Mouse (Mus musculus) adrenal gland, postnatal 14 days (tissue): ENCODE data around the gene Gapvd1. TPM values are rescaled to one million over a fixed set of nuclear protein-coding genes. Genes with fewer than 3 reads are reported as not detected.
"Not testable (repeated sequence)": the region's sequence is repeated elsewhere in the genome, so short reads cannot be mapped to it uniquely, and the experiment has no call there.

Source experiments
- DNase-seq: peaks from one replicate; pipeline ENCODE4 v3.0.0; 2021; ENCODE audit warnings: mixed read lengths
- total RNA-seq: library from RNA; stranded (reverse); gene quantifications from 2 replicates; pipeline ENCODE4 v1.2.3, GENCODE M21; 2021

Gapvd1 gene
- total RNA-seq, 1 experiment from 2014 or later, result 58.2 TPM

DNA sequence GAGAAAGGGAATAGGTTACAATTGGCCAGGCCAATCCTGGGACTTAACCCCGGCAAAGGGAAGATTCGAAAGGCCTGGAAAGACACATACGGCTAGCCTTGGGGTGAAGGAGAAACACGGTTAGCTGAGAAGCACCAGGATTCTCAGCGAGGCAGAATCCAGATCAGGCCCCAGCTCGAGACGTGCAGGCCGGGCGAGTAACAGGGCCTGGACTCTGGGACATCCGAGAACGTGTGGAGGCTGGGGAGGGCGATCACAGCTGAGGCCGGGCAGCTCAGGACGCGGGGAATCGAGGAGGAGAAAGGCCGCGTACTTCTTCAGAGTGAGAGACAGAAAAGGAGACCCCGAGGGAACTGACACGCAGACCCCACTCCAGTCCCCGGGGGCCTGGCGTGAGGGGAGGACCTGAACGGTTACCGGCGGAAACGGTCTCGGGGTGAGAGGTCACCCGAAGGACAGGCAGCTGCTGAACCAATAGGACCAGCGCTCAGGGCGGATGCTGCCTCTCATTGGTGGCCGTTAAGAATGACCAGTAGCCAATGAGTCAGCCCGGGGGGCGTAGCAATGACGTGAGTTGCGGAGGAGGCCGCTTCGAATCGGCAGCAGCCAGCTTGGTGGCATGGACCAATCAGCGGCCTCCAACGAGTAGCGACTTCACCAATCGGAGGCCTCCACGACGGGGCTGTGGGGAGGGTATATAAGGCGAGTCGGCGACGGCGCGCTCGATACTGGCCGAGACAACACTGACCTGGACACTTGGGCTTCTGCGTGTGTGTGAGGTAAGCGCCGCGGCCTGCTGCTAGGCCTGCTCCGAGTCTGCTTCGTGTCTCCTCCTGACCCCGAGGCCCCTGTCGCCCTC, 16.6 kb upstream of the Gapvd1 start, which contains the start of gene Hspa5:
Hspa5 (plus strand) TSS at position 603 of the 859 bp plus-strand sequence.
- peak; percentile 100 for DNase-seq

DNA sequence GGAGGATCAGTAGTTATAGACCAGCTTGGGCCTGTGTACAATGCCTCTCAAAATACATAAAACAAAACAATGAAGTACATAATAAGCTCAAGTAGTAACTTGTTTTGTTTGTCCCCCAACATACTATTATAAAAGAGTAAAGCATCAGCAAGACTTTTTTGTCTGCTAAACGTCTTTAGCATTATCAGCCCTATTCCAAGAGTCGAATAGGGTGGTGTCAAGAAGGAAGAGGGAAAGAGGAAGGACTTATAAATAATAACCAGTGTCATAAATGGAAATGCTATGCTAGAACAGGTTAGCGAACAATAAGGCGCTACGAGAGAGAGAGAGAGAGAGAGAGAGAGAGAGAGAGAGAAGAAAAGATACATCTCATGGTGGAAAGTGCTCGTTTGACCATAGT, 15.9 kb upstream of the Gapvd1 start:
- DNase-seq, result no peak

DNA sequence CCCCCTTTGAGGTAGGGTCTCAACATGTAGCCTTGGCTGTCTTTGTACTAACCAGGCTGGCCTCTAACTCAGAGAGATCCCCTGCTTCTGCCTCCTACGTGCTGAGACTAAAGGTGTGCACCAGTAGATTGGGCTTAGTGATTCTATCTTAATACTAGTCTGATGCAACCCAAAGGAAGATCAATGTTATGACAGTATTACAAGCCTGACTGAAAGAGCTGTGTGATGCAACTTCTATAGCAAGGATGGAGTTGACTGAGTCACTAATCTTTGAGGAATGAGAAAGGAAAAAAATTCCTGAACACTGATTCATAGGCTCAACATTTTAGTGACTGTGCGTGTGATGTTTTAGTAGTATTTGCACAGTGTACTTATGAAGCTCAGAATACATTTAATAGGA, 15.0 kb upstream of the Gapvd1 start:
- DNase-seq, result no peak

DNA sequence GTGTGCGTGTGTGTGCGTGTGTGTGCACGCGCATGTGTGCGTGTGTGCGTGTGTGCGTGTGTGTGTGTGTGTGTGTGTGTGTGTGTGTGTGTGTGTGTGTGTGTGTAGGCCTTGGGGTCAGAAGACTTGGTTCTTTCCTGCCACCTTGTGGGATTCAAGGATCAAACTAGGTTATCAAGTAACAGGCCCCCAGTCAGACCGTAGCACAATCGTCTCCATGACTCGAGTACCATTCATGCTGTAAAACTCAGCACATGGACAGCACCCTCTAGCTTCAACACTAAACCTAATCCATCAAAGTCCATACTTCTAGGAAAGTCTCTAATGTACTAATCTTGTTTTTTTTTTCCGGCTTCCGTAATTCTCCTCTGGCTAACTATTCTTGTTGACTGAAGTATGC, 9.8 kb upstream of the Gapvd1 start:
- no peak for DNase-seq

DNA sequence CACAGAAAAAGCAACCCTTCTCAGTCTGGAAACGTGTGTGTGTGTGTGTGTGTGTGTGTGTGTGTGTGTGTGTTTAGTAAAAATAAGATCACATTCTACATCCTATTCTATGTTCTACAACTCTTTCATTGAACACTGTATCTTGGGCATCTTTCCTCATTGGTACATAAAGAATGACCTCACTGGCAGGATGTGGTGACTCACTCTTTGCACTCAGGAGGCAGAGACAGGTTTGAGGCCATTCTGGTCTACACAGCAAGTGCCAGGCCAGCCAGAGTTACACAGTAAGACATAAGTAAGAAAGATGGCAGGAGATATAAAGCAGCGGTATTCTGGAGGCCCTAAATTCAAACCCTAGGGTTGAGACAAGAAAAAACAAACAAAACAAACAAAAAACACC, 7.8 kb upstream of the Gapvd1 start:
- no peak for DNase-seq

DNA sequence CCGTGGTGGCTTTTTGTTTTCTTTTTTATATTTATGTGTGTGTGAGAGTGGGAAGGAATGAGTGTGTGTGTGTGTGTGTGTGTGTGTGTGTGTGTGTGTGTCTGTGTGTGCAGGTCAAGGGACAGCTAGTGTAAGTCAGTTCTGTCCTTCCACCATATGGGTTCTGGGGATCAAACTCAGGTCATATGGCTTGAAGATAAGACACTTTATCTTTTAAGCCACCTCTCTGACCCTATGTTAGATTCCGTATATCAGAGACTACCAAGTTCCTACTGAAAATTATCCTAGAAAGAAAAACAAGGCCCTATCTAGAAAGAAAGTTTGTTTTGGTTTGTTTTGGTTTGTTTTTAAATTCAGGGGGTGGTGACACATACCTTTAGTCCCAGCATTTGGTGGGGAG, 7.1 kb upstream of the Gapvd1 start:
- DNase-seq, result no peak

DNA sequence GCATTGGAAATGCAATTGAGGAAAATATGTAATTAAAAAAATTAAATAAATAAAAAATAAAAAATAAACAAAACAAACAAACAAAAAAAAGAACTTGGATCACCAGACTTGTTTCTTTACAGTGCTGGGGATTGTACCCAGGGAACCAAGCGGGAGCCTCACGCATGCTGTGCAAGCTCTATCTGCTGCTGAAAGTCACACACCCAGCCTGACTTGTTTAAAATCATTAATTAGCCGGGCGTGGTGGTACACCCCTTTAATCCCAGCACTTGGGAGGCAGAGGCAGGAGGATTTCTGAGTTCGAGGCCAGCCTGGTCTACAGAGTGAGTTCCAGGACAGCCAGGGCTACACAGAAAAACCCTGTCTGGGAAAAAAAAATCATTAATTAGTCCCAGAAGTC, 6.2 kb upstream of the Gapvd1 start:
- not testable (repeated sequence) for DNase-seq

DNA sequence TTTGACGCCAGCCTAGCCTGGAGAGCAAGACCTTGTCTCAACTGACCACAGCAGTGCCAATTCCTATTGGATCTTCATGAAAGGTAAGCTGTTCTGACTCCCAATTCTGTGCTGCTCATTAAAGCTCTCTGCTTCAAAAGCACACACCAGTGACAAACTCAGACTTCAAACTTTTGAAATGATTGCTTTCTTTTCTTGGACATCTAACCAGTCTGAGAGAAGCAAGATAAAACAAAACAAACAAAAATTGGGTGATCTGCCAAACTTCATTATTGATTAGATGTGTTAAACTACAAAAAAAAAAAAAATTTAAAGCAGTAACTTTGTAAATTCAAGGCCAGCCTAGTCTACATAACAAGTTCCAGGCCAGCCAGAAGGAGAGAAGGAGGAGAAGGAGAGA, 2.3 kb upstream of the Gapvd1 start:
- no peak for DNase-seq

DNA sequence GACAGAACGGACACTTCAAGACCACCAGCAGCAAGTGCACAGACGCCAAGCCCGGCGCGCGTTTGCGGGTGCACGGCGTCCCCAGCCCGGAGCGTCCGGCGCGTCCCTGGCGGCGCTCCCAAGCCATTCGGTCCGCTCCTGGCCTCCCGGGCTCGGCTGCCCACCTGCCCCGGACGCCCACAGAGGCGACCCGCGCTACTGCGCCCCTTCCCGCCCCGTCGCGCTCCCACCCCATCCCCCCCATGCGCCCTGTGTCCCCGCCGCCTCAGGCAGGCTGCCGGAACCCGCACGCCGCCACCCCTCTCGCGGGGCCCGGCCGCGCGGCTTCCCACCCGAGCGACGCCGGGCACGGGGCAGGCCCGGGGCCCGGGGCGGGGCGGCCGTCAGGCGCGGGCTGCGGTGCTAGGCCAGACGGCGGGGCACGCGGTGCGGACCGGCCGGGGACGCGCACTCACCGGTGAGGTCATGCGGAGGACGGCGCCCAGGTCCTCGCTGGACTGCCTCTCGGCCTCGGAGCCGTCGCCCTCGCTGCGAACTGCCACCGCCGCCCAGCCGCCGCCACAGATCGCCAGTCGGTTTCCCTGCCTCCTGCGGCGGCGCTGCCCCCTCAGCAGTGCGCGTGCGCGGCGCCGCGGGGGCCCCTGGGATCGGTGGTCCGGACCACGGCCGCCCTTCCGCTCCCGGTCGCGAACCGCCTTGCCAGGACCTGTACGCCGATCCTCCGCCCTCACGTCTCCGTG, 1.1 kb downstream of the Gapvd1 start:
- peak; percentile 96 for DNase-seq

DNA sequence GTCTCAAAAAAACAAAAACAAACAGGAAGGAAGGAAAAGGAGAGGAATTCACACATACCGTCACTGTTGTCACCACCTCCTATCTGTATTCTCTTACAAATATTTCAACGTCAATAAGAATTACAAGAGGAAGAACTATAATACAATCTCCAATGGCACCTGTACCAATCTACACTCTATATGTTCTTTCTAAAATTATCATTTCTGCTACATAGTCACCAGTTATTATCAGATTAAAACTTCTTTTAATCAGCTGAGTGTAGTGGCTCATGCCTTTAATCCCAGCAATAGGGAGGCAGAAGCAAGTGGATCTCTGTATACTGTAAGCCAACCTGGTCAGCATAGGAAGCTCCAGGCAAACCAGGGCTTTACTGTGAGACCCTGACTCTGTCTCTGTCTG, 4.8 kb downstream of the Gapvd1 start:
- no peak for DNase-seq

DNA sequence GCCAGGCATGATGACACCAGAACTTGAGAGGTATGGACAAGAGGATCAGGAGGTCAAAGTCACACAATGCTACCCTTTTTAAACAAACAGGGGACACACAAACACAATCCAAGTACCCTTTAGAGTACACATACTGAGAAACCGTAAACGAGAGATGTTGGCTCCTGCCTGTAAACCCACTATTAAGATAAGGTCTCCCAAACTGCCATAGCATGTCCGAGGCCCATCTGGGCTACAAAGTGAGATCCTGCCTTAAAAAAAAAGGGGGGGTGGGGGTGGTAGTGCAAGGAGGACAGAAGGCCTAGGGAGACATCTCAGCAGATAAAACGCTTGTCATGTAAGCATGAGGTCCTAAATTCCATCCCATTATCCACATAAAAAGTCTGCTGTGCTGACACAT, 6.6 kb downstream of the Gapvd1 start:
- DNase-seq, result no peak

DNA sequence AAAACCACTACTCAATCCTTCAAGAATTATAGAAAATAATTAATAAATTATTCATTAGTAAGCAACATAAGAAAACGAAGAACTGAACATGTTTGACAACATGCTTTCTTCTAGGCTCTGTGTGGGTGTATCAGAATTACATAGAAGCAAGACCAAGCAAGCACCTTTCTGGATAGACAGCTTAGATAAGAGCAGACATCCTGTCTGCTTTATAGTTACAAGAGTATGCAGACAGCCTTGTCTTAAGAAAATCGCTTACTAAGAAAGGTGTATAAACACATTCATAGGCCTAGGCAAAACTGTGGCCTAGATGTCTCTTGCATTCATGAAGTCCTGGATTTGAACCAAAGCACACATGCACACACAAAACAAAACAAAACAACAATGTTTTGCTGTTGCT, 9.4 kb downstream of the Gapvd1 start:
- DNase-seq, result no peak

DNA sequence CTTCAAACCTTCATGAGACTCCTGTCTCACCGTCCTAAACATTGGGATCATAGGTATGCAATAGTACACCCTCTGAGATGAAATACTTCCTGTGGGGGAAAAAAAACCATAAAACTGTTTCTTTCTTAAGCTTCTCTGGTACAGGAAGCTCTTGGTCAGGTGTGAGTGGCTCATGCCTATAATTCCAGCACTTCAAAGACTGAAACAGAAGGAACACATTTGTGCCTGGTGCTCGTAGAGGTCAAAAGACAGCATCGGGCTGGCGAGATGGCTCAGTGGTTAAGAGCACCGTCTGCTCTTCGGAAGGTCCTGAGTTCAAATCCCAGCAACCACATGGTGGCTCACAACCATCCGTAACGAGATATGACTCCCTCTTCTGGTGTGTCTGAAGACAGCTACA, 10.6 kb downstream of the Gapvd1 start:
- DNase-seq, result no peak

DNA sequence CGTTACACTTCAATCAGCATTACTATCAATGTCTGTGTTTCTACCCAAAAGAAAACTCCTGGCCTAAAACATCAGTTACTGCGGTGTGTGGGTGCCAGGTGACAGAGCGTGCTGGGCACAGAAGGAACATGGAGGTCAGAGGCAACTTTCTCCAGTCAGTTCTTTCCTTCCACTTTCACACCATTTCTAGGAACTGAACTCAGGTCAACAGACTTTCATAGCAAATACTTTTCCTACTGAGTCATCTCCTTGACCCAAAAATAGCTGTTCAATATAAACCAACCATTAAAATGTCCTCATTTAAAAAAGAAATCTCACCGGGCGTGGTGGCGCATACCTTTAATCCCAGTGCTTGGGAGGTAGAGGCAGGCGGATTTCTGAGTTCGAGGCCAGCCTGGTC, 12.4 kb downstream of the Gapvd1 start:
- no peak for DNase-seq

DNA sequence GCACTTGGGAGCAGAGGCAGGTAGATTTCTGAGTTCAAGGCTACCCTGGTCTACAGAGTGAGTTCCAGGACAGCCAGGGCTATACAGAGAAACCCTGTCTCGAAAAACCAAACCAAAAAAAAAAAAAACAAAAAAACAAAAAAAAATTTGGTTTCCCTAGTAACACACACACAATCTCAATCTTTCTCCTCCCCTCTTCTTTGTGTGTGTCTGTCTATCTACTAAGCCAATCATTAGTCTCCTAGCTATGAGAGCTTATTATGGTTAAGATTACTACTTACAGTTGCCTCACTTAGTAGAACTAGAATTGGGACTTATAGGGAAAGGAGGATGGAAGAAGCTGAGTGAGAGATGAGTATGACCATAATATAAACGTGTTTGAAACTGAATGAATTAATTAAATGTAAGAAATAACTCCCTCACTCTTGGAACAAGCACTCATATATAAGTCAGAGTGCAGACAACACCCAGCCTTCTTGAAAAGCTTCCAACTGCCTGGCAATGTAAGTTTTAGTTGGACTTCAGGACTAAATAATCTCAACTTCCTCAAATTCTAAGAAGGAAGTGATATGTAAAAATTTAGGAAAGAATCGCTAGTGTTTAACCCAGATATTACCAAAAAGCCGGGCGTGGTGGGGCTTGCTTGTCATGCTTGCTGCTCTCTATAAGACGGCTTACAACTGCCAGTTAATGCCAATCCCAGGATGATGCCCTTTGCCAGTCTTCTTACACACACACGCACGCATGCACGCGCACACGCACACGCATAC, 13.5 kb downstream of the Gapvd1 start:
- no peak for DNase-seq

DNA sequence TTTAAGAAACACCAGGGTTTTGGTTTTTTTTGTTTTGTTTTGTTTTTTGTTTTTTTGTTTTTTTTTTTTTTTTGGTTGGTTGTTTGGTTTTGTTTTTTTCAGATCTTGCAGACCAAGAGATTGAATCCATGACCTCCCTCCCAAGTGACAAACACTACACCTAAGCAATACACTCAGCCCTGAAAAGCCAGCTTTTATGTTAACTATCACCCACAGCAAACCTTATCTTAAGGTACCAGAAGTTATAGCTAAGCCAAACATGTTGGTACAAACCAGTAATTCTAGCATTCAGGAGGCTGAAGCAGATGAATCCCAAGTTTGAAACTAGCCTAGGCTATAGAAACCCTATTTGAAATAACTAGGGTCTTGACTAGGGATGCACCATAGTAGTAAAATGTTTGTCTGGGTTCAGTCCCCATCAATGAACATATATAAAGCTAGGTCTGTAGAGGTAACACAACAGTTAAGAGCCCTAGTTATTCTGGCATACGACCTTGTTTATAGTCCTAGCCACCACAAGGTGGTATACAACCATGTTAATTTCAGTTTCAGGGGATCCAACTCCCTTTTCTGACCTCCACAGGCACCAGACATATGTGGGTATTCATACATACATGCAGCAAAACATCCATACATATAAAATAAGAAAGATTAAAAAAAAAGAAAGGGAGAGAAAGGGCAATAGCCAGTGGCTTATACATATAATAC, 15.2 kb downstream of the Gapvd1 start:
- DNase-seq, result no peak

DNA sequence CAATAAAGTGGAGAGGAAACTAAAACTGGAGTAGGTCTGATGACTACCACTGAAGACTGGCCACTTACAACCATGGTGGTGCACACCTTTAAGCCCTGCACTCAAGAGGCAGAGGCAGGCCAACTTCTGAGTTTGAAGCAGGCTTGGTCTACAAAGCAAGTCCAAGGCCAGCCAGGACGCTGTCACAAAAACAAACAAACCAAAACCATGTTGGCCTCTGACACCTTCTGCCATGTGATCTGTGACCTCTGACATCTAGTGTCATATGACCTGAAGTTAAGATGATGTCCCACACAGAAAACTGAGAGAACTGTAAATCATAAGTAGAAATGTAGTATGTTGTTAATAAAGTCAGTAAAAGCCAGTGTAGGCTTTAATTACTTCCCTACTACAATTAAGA, 17.1 kb downstream of the Gapvd1 start:
- DNase-seq, result no peak

DNA sequence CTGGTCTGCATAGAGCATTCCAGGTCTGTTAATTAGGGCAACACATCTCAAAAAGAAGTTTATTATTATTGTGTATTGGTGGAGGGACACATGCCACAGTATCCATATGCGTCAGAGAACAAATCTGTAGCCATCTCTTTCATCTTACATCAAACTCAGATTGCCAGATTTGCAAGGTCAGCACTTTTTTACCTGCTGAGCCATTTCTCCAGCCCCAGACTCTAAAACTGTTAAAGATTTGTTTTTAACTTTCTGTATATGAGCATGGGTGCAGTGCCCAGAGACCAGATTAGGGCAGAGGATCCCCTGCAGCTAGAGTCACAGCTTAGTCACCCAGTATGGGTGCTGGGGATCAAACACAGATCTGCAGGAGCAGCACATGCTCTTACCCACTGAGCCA, 18.4 kb downstream of the Gapvd1 start:
- DNase-seq, result no peak

DNA sequence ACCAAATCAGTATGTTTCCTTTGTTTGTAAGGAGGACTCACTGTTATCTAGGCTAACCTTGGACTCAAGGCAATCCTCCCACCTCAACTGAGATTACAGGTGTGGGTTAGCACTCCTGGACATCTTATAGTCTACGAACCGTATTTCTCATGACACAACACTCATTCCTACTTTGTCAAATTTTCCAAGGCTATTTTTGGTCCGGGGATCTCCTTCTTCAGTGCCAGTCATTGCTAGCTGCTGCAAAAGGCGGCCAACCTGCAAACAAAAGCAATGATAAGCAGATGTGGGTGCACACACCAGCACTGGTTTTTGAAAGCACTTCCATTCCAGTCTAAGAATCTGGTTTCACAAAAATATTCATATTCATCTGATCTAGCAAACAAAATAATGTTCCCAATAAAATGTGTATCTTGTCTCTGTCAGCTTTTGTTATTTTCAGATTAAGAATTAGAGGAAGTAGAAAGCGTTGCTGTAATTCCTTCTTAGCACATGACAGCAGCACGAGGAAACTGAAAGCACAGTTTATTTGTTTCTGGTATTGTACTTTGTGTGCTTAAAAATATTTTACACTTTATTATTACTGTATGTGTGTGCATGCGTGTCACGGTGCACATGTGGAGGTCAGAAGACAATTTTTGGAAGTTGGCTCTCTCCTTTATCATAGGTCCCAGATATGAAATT, 27.8 kb downstream of the Gapvd1 start:
- DNase-seq, result no peak

DNA sequence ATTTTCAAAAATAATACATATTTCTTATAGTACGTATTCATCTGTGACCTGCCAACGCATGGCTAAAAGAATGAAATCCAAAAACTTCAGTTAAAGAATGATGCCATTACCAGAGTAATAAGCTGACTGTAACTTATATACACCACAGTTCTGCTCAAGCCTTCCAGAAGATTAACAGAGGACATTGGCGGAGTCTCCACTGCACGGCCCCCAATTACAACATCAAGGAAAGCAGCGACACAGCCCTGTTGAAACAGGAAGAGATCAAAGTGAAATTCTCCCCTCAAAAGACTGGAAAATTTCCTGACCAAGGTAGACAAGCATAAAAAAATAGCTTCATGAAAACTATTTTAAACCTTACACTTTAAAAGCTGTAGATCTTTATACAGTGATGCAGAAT, 29.8 kb downstream of the Gapvd1 start:
- DNase-seq, result no peak

DNA sequence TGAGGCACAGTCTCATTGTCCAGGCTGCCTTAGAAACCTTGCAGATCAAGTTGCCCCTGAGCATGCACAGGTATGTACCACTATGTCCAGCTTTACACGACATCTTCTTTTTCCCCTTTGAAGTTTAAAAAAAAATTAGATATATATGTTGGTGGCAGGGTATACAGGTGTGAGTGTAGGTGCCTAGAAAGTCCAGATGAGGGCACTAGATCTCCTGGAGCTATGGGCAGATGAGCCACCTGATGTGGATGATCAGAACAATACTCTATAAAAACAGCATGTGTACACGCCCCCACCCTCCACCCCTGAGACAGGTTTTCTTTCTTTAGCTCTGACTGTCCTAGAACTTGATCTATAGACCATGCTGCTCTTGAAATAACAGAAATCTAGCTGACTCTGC, 36.8 kb downstream of the Gapvd1 start:
- no peak for DNase-seq

DNA sequence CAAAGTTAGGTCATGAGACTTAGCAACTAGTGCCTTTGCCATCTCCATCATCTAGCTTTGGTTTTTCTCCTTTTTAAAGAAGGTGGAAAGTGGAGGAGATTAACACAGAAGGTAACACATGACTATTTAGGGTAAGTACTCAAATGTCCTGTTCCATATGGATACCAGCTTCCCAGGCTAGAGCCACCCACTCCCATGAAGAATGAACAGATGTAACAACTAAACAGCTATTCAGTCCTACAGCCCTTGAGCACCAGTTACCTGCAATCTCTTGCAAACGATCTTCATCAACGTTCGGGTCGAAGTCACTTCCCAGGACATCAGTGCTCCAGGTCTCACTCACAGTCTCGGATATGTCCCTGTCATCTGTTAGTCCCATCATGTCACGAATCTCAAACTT, 43.1 kb downstream of the Gapvd1 start:
- DNase-seq, result no peak
